In genomic region chr17:33810334-33811141, GRCm38 (mm10) we compare ENCODE assay signal across 8 mouse cellular contexts. TPM values are rescaled to one million over a fixed set of nuclear protein-coding genes. Genes with fewer than 3 reads are reported as not detected.
DNase-seq lines count a peak whose midpoint lies in the region; ATAC-seq and TF ChIP-seq lines count a peak whose summit lies in the region.

TSS of gene Kank3 (plus strand) at chr17:33810519.

- peak; percentile 84 for DNase-seq in CH12.LX (ENCODE audit: extremely low read depth)
- peak; percentile 96 for DNase-seq in c-Kit-positive CD71-positive TER-119-negative erythroid progenitor cells, embryonic 14.5 days (ENCODE audit: low read depth)
- DNase-seq in forebrain, embryonic 11.5 days (ENCODE audit: low spot score), result peak; percentile 93
- DNase-seq in kidney, postnatal 36 days, result peak; percentile 94 to 96
- DNase-seq in telencephalon, adult 2 months (ENCODE audit: low read depth, low spot score), result peak; percentile 95

- no peaks in the 10 kb centered on the region for H3K9me3 ChIP-seq in CH12.LX (replicated peaks; ENCODE audit: low read length)
- H3K9me3 ChIP-seq in forebrain, embryonic 11.5 days (ENCODE audit: control insufficient read depth, low read length), result no peaks in the 10 kb centered on the region
- no peaks in the 10 kb centered on the region for H3K9me3 ChIP-seq in heart, embryonic 16.5 days (replicated peaks; ENCODE audit: control insufficient read depth, low read length)
- H3K9me3 ChIP-seq in liver, embryonic 15.5 days (replicated peaks), result no peaks in the 10 kb centered on the region
- no peaks in the 10 kb centered on the region for H3K9me3 ChIP-seq in neural tube, embryonic 12.5 days

- no peak for TF ChIP-seq EP300 in CH12.LX (IDR thresholded peaks at IDR 0.05; ENCODE audit: low read length)

- H3K27ac ChIP-seq in CH12.LX (ENCODE audit: insufficient read depth, low read depth), result no peak within 1 kb of the TSS
- H3K27ac ChIP-seq in forebrain, embryonic 11.5 days (ENCODE audit: low read depth, low read length), result no peak within 1 kb of the TSS
- peak within 1 kb of the TSS; percentile 81 for H3K27ac ChIP-seq in heart, embryonic 16.5 days (ENCODE audit: low read length)
- no peak within 1 kb of the TSS for H3K27ac ChIP-seq in liver, embryonic 15.5 days (replicated peaks)
- no peak within 1 kb of the TSS for H3K27ac ChIP-seq in neural tube, embryonic 12.5 days

- no peak for TF ChIP-seq CTCF in CH12.LX (conservative IDR thresholded peaks at IDR 0.05 in 1 of 2, IDR thresholded peaks at IDR 0.05 in 1 of 2; ENCODE audit: low read depth in 2 of 2, low read length in 2 of 2)

- peaks cover 10 to 19% of the 10 kb centered on the region in 2 experiments for H3K4me1 ChIP-seq in CH12.LX (ENCODE audit: control insufficient read depth in 1 of 2, insufficient read depth in 2 of 2)
- H3K4me1 ChIP-seq in forebrain, embryonic 11.5 days (replicated peaks; ENCODE audit: control insufficient read depth, insufficient read depth, low read length), result no peaks in the 10 kb centered on the region
- H3K4me1 ChIP-seq in heart, embryonic 16.5 days (ENCODE audit: control insufficient read depth, insufficient read depth, low read length), result peaks cover 19% of the 10 kb centered on the region
- peaks cover 16% of the 10 kb centered on the region for H3K4me1 ChIP-seq in liver, embryonic 15.5 days (replicated peaks)
- peaks cover 8% of the 10 kb centered on the region for H3K4me1 ChIP-seq in neural tube, embryonic 12.5 days

- peak within 1 kb of the TSS; percentile 59 for H3K4me2 ChIP-seq in CH12.LX (ENCODE audit: insufficient read depth, low read depth, poor library complexity, severe bottlenecking)
- H3K4me2 ChIP-seq in forebrain, embryonic 11.5 days (ENCODE audit: low read depth, low read length, severe bottlenecking), result peak within 1 kb of the TSS; percentile 75
- H3K4me2 ChIP-seq in heart, embryonic 16.5 days (ENCODE audit: low read depth, low read length), result peak within 1 kb of the TSS; percentile 75
- H3K4me2 ChIP-seq in liver, embryonic 15.5 days, result peak within 1 kb of the TSS; percentile 84
- peak within 1 kb of the TSS; percentile 76 for H3K4me2 ChIP-seq in neural tube, embryonic 12.5 days (replicated peaks)

- H3K27me3 ChIP-seq in CH12.LX (replicated peaks), result peaks cover 7% of the 10 kb centered on the region
- peaks cover 2% of the 10 kb centered on the region; the same call in 1 of the 2 replicates for H3K27me3 ChIP-seq in forebrain, embryonic 11.5 days (ENCODE audit: control insufficient read depth, insufficient read depth, low read length)
- H3K27me3 ChIP-seq in heart, embryonic 16.5 days (ENCODE audit: control insufficient read depth, insufficient read depth, low read length), result peaks cover 23% of the 10 kb centered on the region
- H3K27me3 ChIP-seq in liver, embryonic 15.5 days, result peaks cover 38% of the 10 kb centered on the region
- H3K27me3 ChIP-seq in neural tube, embryonic 12.5 days (replicated peaks), result peaks cover 10% of the 10 kb centered on the region

- peak; percentile 96 for ATAC-seq in forebrain, embryonic 11.5 days (replicated peaks; ENCODE audit: low FRiP score)
- ATAC-seq in heart, embryonic 16.5 days (replicated peaks; ENCODE audit: extremely low read depth, insufficient read depth, low FRiP score), result peak; percentile 91
- ATAC-seq in liver, embryonic 15.5 days (ENCODE audit: insufficient read depth), result peak; percentile 95
- peak; percentile 98 for ATAC-seq in neural tube, embryonic 12.5 days (ENCODE audit: low FRiP score, low read depth)

- no peaks in the 10 kb centered on the region for H3K79me2 ChIP-seq in CH12.LX (replicated peaks; ENCODE audit: control insufficient read depth, extremely low read depth, insufficient read depth, poor library complexity, severe bottlenecking)

- peak within 1 kb of the TSS in 2 of 3 experiments; percentile 44 to 63 for H3K4me3 ChIP-seq in CH12.LX (replicated peaks in 1 of 3; ENCODE audit: low read depth in 2 of 3, low read length in 2 of 3, poor library complexity in 1 of 3)
- H3K4me3 ChIP-seq in forebrain, embryonic 11.5 days (ENCODE audit: low read depth, low read length), result peak within 1 kb of the TSS; percentile 50
- peak within 1 kb of the TSS; percentile 55 for H3K4me3 ChIP-seq in heart, embryonic 16.5 days (ENCODE audit: low read length)
- H3K4me3 ChIP-seq in liver, embryonic 15.5 days (replicated peaks), result peak within 1 kb of the TSS; percentile 57
- peak within 1 kb of the TSS; percentile 47 for H3K4me3 ChIP-seq in neural tube, embryonic 12.5 days

- peaks cover 0 to 3% of the 10 kb centered on the region in 2 experiments for H3K36me3 ChIP-seq in CH12.LX (replicated peaks in 1 of 2; ENCODE audit: control insufficient read depth in 1 of 2, insufficient read depth in 1 of 2, low read length in 1 of 2)
- no peaks in the 10 kb centered on the region for H3K36me3 ChIP-seq in forebrain, embryonic 11.5 days (ENCODE audit: control insufficient read depth, insufficient read depth, low read length)
- H3K36me3 ChIP-seq in heart, embryonic 16.5 days (ENCODE audit: control insufficient read depth, insufficient read depth), result no peaks in the 10 kb centered on the region
- H3K36me3 ChIP-seq in liver, embryonic 15.5 days (replicated peaks), result no peaks in the 10 kb centered on the region
- no peaks in the 10 kb centered on the region for H3K36me3 ChIP-seq in neural tube, embryonic 12.5 days

- 1% methylated on average over 36 of the region's 36 CpGs for WGBS in forebrain, embryonic 11.5 days
- WGBS in heart, embryonic 16.5 days, result under 1% methylated on average over 36 of the region's 36 CpGs
- WGBS in liver, embryonic 15.5 days (ENCODE audit: insufficient replicate concordance), result under 1% methylated on average over 36 of the region's 36 CpGs
- under 1% methylated on average over 36 of the region's 36 CpGs for WGBS in neural tube, embryonic 12.5 days

- peak within 1 kb of the TSS; percentile 25; the same call in 1 of the 2 replicates for H3K9ac ChIP-seq in CH12.LX (ENCODE audit: insufficient read depth, low read depth)
- H3K9ac ChIP-seq in forebrain, embryonic 11.5 days (ENCODE audit: low read length), result peak within 1 kb of the TSS; percentile 41
- peak within 1 kb of the TSS; percentile 66 for H3K9ac ChIP-seq in heart, embryonic 16.5 days (ENCODE audit: low read length)
- H3K9ac ChIP-seq in liver, embryonic 15.5 days, result peak within 1 kb of the TSS; percentile 23; the same call in 1 of the 2 replicates
- peak within 1 kb of the TSS; percentile 42 for H3K9ac ChIP-seq in neural tube, embryonic 12.5 days

- dilution Hi-C loops in CH12.LX (cut with MboI; ENCODE audit: extremely low pct_ligation_motif_present, extremely low pct_unique_long_range_greater_than_20kb, low sequenced_read_pairs), result no loop called here

- in situ Hi-C loops in CH12.LX (cut with MboI; ENCODE audit: low pct_ligation_motif_present, low pct_unique_long_range_greater_than_20kb, low sequenced_read_pairs), result no loop called here

- peak; percentile 51; the same call in 1 of the 2 replicates for TF ChIP-seq POLR2A in CH12.LX (IDR thresholded peaks at IDR 0.05; ENCODE audit: low read depth, low read length)

- no peak for TF ChIP-seq RAD21 in CH12.LX (IDR thresholded peaks at IDR 0.05; ENCODE audit: low read depth, low read length)

TF ChIP-seq in CH12.LX, 34 proteins besides CTCF, POLR2A, EP300 and RAD21 (continues in another document):
- TF ChIP-seq GABPA (IDR thresholded peaks at IDR 0.05; ENCODE audit: insufficient replicate concordance, low read depth, low read length), result no peak
- TF ChIP-seq SIN3A (IDR thresholded peaks at IDR 0.05; ENCODE audit: low read length), result 0 out of 2 replicates have a peak, but pooled peaks have one; percentile 30
- no peak for TF ChIP-seq JUN (IDR thresholded peaks at IDR 0.05; ENCODE audit: insufficient read depth, low read depth, low read length)
- peak; percentile 84 for TF ChIP-seq TBP (conservative IDR thresholded peaks at IDR 0.05; ENCODE audit: low read depth, low read length)
- no peak for TF ChIP-seq SMC3 (IDR thresholded peaks at IDR 0.05; ENCODE audit: low read depth, low read length)
- 0 out of 2 replicates have a peak, but pooled peaks have one; percentile 16 for TF ChIP-seq ELF1 (IDR thresholded peaks at IDR 0.05; ENCODE audit: low read depth, low read length)
- TF ChIP-seq ZNF384 (IDR thresholded peaks at IDR 0.05; ENCODE audit: low read depth, low read length), result no peak
- no peak for TF ChIP-seq ZKSCAN1 (IDR thresholded peaks at IDR 0.05; ENCODE audit: borderline replicate concordance, low read depth, low read length)
- no peak for TF ChIP-seq ZMIZ1 (IDR thresholded peaks at IDR 0.05; ENCODE audit: low read depth, low read length)
- peak; percentile 65; the same call in 1 of the 2 replicates for TF ChIP-seq MAZ (IDR thresholded peaks at IDR 0.05; ENCODE audit: low read depth, low read length)
- no peak for TF ChIP-seq UBTF (IDR thresholded peaks at IDR 0.05; ENCODE audit: low read depth, low read length)
- TF ChIP-seq MEF2A (IDR thresholded peaks at IDR 0.05; ENCODE audit: borderline replicate concordance, low read depth, low read length), result no peak
- 0 out of 2 replicates have a peak, but pooled peaks have one; percentile 35 for TF ChIP-seq NRF1 (IDR thresholded peaks at IDR 0.05; ENCODE audit: low read depth, low read length)
- no peak for TF ChIP-seq TCF12 (IDR thresholded peaks at IDR 0.05; ENCODE audit: low read depth, low read length)
- no peak for TF ChIP-seq CHD1 (IDR thresholded peaks at IDR 0.05; ENCODE audit: low read depth, low read length)
- TF ChIP-seq USF1 (IDR thresholded peaks at IDR 0.05; ENCODE audit: low read depth, low read length), result no peak
- TF ChIP-seq IRF4 (IDR thresholded peaks at IDR 0.05; ENCODE audit: low read depth, low read length), result no peak
- TF ChIP-seq MAX (IDR thresholded peaks at IDR 0.05; ENCODE audit: low read length), result no peak
- TF ChIP-seq JUND (conservative IDR thresholded peaks at IDR 0.05; ENCODE audit: low read depth, low read length), result no peak
- no peak for TF ChIP-seq MYC (IDR thresholded peaks at IDR 0.05; ENCODE audit: low read depth, low read length)
- TF ChIP-seq NELFE (IDR thresholded peaks at IDR 0.05; ENCODE audit: low read depth, low read length), result no peak
- TF ChIP-seq CHD2 (IDR thresholded peaks at IDR 0.05; ENCODE audit: low read length), result peak; percentile 94
- no peak for TF ChIP-seq PAX5 (IDR thresholded peaks at IDR 0.05; ENCODE audit: low read length)
- no peak for TF ChIP-seq KAT2A (IDR thresholded peaks at IDR 0.05; ENCODE audit: insufficient replicate concordance, low read length)

RNA-seq across cellular contexts. Expression of gene Kank3, which starts in this region (rescaled TPM):
- total RNA-seq in CH12.LX (2012; rRNA removed), result 10.8 and 15.7 TPM in 2 replicates
- total RNA-seq in CH12.LX (2014; rRNA removed), result 0.50 and 0.81 TPM in 2 replicates
- 0.78 and 1.8 TPM in 2 replicates for polyA plus RNA-seq in CH12.LX (2012; ENCODE audit: insufficient read length, low read depth)
- polyA plus RNA-seq in forebrain, embryonic 11.5 days (2014; fragmentation: Nextera tagmentation; extraction: Ambion mirVana), result 30.4 and 31.1 TPM in 2 replicates
- polyA plus RNA-seq in heart, embryonic 16.5 days (2015; fragmentation: Nextera tagmentation; extraction: Ambion mirVana), result 48.5 and 58.7 TPM in 2 replicates
- polyA plus RNA-seq in liver, embryonic 15.5 days (2015; fragmentation: Nextera tagmentation; extraction: Ambion mirVana), result 10.4 and 12.8 TPM in 2 replicates
- polyA plus RNA-seq in neural tube, embryonic 12.5 days (2016; fragmentation: Nextera tagmentation; extraction: Ambion mirVana), result 31.5 and 32.3 TPM in 2 replicates
